Mouse (Mus musculus): ENCODE measurements around the gene Ctxn2.

- TF ChIP-seq POLR2A (IDR thresholded peaks at IDR 0.05; ENCODE audit: insufficient read depth, low read depth, low read length) = no peak
- no peak for TF ChIP-seq CTCF (IDR thresholded peaks at IDR 0.05; ENCODE audit: insufficient read depth, low read depth, low read length)
Measured at GRCm38 (mm10) chr2:125142336-125142735, 5.8 kb downstream of the Ctxn2 start.

All from olfactory bulb, adult 2 months (tissue).